Mouse (Mus musculus) lung, postnatal 36 days (tissue): ENCODE data around the gene Mpp5.

Source experiments
- DNase-seq: peaks from one replicate; pipeline ENCODE4 v3.0.0; 2022; ENCODE audit warnings: mixed read lengths

Mpp5 gene

DNA sequence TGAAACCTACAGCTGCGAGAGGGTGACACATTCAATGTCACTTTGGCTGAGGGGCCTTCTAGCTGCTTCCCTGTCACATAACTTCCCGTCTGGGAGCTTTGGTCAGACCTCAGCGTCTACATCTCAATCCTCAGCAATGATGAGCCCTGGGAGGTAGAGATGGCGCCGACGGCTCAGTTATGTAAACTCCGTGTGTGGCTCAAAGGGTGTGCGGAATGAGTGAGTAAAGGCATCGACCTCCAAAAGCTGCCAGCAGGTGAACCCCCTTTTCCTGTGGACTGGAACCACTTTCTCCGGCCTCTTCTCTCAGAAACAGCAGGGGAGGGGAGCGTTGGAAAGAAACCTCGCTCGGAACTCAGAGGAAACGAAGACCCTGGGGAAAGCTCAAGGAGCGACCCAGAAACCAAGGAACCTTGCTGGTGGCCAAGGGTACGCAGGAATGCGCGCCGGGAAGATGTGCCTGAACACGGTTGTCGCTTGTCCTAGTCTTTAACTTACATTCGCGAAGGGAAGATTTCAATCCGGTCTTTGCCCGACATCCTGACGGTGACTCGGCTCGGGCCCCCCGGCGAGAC, 112.3 kb downstream of the Mpp5 start:
- peak; percentile 25 for DNase-seq

DNA sequence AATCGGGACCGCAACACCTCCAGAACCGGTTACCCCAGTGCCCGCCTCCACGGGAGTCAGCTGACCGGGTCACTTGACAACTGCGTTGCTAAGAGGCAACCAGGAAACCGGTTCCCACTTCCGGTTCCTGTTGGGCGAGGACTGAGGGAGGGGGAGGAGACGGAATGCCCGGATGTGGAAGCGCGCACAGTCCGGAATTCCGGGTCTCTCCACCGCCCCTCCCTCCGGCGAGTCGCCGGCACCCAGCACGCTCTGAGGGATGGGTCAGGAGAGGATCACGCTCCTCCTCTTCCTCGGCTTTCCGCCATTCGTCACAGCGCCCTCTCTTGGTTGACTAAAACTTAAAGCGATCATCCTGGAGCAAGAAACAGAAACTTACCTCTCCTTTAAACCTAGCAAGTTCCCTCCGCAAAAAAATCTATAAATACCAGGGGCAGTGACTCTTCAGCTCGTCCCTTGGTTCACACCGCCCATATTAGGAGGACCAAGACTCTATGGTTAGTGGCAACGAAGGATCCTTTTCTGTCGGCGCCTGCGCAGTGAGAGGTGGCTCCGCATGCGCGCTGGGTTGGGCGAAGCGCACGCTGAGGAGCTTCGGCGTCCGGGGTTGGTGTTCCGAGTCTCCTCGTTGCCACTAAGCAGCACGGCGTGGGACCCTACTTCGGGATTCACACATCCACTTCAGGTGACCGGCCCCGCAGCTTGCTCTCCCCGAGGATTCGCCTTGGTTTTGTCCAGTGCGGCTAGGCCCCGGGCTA, 113.0 kb downstream of the Mpp5 start, which contains the start of the genes Atp6v1d and Eif2s1:
Gene Atp6v1d, minus strand, starts transcription at position 143 of the 758 bp plus-strand sequence.
Gene Eif2s1, plus strand, starts transcription at position 324 of the 758 bp plus-strand sequence.
- peak; percentile 99 for DNase-seq

DNA sequence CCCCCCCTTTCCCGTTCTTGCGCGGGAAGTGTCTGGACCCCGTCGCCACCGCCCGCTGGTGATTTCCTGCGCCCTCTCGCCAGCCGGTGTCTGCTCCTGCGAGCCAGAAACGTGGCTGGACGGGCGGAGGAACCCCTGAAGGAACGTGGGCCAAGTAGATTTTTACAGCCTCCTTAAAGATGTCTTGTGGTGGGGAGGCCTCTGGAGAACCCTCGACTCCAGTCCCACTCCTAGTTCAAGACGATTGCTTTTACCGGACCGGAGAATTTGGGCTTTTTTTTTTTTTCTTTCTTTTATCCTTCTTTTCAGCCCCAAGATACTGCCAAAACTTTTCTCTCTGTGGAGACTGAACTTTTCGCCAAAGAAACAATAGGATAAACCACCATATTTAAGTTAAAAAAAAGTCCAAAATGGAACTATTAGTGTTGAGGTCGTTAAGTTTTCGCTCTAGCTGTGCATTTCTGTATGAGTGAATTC, 113.6 kb downstream of the Mpp5 start:
- DNase-seq, result no peak

DNA sequence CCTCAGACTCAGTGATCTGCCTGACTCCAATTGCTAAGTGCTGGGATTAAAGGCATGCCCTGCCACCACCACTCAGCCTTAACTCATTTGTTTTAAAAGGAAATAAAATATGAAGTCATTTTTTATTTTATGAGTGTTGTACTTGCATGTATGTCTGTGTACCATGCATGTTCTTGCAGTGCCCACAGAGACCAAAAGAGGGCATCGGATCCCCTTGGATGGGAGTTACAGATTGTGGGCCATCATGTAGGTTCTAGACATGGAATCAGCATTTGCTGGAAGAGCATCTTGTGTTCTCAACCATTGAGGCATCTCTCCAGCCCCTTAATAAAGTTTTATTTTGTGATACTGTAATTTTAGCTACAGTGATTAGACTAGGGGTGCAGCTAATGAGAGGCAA, 116.7 kb downstream of the Mpp5 start:
- peak; percentile 21 for DNase-seq

DNA sequence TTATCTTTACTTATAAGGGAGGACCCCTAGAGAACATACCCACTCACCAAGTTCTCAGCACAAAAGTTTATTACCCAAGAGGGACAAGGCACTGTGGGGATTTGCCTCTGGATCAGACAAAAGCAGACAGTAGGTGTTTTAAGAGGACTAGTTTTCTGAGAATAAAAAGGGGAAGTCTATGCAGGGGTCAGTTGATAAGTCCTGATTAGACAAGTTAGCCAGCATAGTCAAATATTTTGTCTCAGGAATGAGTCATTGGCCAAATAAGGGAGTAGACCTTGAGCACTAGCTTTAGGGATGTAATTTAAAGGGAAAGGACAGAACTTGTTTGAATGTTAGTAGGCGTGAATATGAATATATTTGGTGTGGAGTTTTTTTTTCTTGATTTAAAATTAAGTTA, 119.4 kb downstream of the Mpp5 start:
- DNase-seq, result no peak

- no peak for DNase-seq
Observed at GRCm38 (mm10) chr12:78874581-78874980, 125.9 kb downstream of the Mpp5 start.

- DNase-seq, result no peak
Observed at GRCm38 (mm10) chr12:78890062-78890461, 141.4 kb downstream of the Mpp5 start.
